In genomic region chr13:34993595-34993982, GRCm38 (mm10) we compare ENCODE assay signal across 8 mouse cellular contexts. TPM values are rescaled to one million over a fixed set of nuclear protein-coding genes. Genes with fewer than 3 reads are reported as not detected.
DNase-seq lines count a peak whose midpoint lies in the region; ATAC-seq and TF ChIP-seq lines count a peak whose summit lies in the region.

No protein-coding gene starts in this region.

- no peaks in the 10 kb centered on the region for H3K27me3 ChIP-seq in kidney, adult 2 months (replicated peaks; ENCODE audit: control insufficient read depth, insufficient read depth, low read length)
- H3K27me3 ChIP-seq in MEL (ENCODE audit: control insufficient read depth in 1 of 2, insufficient read depth in 2 of 2, low read length in 2 of 2) = no peaks in the 10 kb centered on the region
- H3K27me3 ChIP-seq in limb, embryonic 14.5 days (ENCODE audit: control insufficient read depth, insufficient read depth, low read length) = no peaks in the 10 kb centered on the region
- no peaks in the 10 kb centered on the region for H3K27me3 ChIP-seq in stomach, embryonic 16.5 days (ENCODE audit: control insufficient read depth, insufficient read depth, low read length)

- TF ChIP-seq EP300 in MEL (IDR thresholded peaks at IDR 0.05; ENCODE audit: low read depth in 1 of 2, low read length in 2 of 2) = no peak

- peak overlapping the region; percentile 75 for H3K4me3 ChIP-seq in kidney, adult 2 months (ENCODE audit: insufficient read depth, low read depth, low read length)
- H3K4me3 ChIP-seq in MEL (ENCODE audit: control insufficient read depth in 1 of 2, insufficient read depth in 1 of 2, low read depth in 2 of 2, low read length in 2 of 2) = peak overlapping the region; percentile 68 to 92
- H3K4me3 ChIP-seq in limb, embryonic 14.5 days (replicated peaks; ENCODE audit: low read length) = peak overlapping the region; percentile 67
- peak overlapping the region; percentile 53 for H3K4me3 ChIP-seq in stomach, embryonic 16.5 days (replicated peaks; ENCODE audit: low read length)

- TF ChIP-seq POLR2A in kidney, adult 2 months (IDR thresholded peaks at IDR 0.05; ENCODE audit: low read depth, low read length) = no peak
- TF ChIP-seq POLR2A in MEL (IDR thresholded peaks at IDR 0.05; ENCODE audit: control insufficient read depth in 1 of 2, insufficient read depth in 1 of 2, low read depth in 1 of 2, low read length in 2 of 2, poor library complexity in 1 of 2) = no peak
- TF ChIP-seq POLR2A in limb, embryonic 14.5 days (IDR thresholded peaks at IDR 0.05; ENCODE audit: borderline replicate concordance, extremely low read depth, insufficient read depth, insufficient read length) = no peak

- no peak for TF ChIP-seq RAD21 in MEL (IDR thresholded peaks at IDR 0.05; ENCODE audit: low read depth, low read length)

- ATAC-seq in limb, embryonic 14.5 days (ENCODE audit: low FRiP score, low read depth) = peak; percentile 46
- ATAC-seq in stomach, embryonic 16.5 days (ENCODE audit: insufficient read depth, low FRiP score) = peak; percentile 52

- DNase-seq in kidney, adult 2 months = no peak
- no peak for DNase-seq in kidney, postnatal 4 days
- no peak for DNase-seq in MEL (ENCODE audit: low read depth, low spot score)
- DNase-seq in fibroblast of lung, adult 2 months (ENCODE audit: low read depth) = peak; percentile 21
- DNase-seq in limb, embryonic 14.5 days (ENCODE audit: low spot score) = peak; percentile 30
- DNase-seq in spleen, postnatal 14 days (ENCODE audit: low spot score in 2 of 2) = no peak
- no peak for DNase-seq in kidney, adult 9 months

- no peaks in the 10 kb centered on the region for H3K9me3 ChIP-seq in MEL (replicated peaks; ENCODE audit: insufficient read depth, low read length)
- H3K9me3 ChIP-seq in limb, embryonic 14.5 days (ENCODE audit: control insufficient read depth, low read length) = no peaks in the 10 kb centered on the region
- 0 out of 2 replicates have a peak, but pooled peaks cover under 1% of the 10 kb centered on the region for H3K9me3 ChIP-seq in stomach, embryonic 16.5 days (replicated peaks; ENCODE audit: control insufficient read depth, low read length)

- H3K36me3 ChIP-seq in kidney, adult 2 months (ENCODE audit: control insufficient read depth, insufficient read depth, low read length) = peaks cover 4% of the 10 kb centered on the region
- peaks cover 0 to 35% of the 10 kb centered on the region in 2 experiments; a peak in 2 of 4 replicates for H3K36me3 ChIP-seq in MEL (ENCODE audit: control insufficient read depth in 1 of 2, insufficient read depth in 2 of 2, low read length in 2 of 2)
- H3K36me3 ChIP-seq in limb, embryonic 14.5 days (ENCODE audit: control insufficient read depth, insufficient read depth, low read length) = peaks cover 18% of the 10 kb centered on the region
- H3K36me3 ChIP-seq in stomach, embryonic 16.5 days (ENCODE audit: control insufficient read depth, insufficient read depth, low read length) = peaks cover 3% of the 10 kb centered on the region; the same call in 1 of the 2 replicates

- H3K79me2 ChIP-seq in MEL (ENCODE audit: control insufficient read depth, insufficient read depth, low read length, poor library complexity) = peaks cover 4% of the 10 kb centered on the region

- WGBS in kidney, adult 2 months = under 1% methylated on average over 22 of the region's 22 CpGs
- 1% methylated on average over 22 of the region's 22 CpGs for WGBS in limb, embryonic 14.5 days
- WGBS in stomach, embryonic 16.5 days = under 1% methylated on average over 22 of the region's 22 CpGs

- H3K4me1 ChIP-seq in kidney, adult 2 months (ENCODE audit: control insufficient read depth, insufficient read depth, low read length) = peaks cover 25% of the 10 kb centered on the region
- peaks cover 17 to 20% of the 10 kb centered on the region in 2 experiments for H3K4me1 ChIP-seq in MEL (ENCODE audit: control insufficient read depth in 1 of 2, insufficient read depth in 2 of 2, low read length in 2 of 2)
- peaks cover 14% of the 10 kb centered on the region for H3K4me1 ChIP-seq in limb, embryonic 14.5 days (ENCODE audit: control insufficient read depth, insufficient read depth, low read length)
- peaks cover 6% of the 10 kb centered on the region for H3K4me1 ChIP-seq in stomach, embryonic 16.5 days (ENCODE audit: control insufficient read depth, insufficient read depth, low read length)

- peak overlapping the region; percentile 68 for H3K4me2 ChIP-seq in limb, embryonic 14.5 days (replicated peaks; ENCODE audit: low read depth, low read length, severe bottlenecking)
- H3K4me2 ChIP-seq in stomach, embryonic 16.5 days (ENCODE audit: low read depth, low read length) = peak overlapping the region; percentile 56

- H3K9ac ChIP-seq in MEL (ENCODE audit: control insufficient read depth, low read depth, low read length, poor library complexity, severe bottlenecking) = peak overlapping the region; percentile 91
- H3K9ac ChIP-seq in limb, embryonic 14.5 days (ENCODE audit: low read depth, low read length, severe bottlenecking) = peak overlapping the region; percentile 89
- H3K9ac ChIP-seq in stomach, embryonic 16.5 days (ENCODE audit: low read length) = peak overlapping the region; percentile 81

- no peak for TF ChIP-seq CTCF in kidney, adult 2 months (conservative IDR thresholded peaks at IDR 0.05; ENCODE audit: insufficient read depth, insufficient read length, low read depth, low read length)
- TF ChIP-seq CTCF in MEL (IDR thresholded peaks at IDR 0.05 in 2 of 3, conservative IDR thresholded peaks at IDR 0.05 in 1 of 3; ENCODE audit: control insufficient read depth in 1 of 3, insufficient read depth in 1 of 3, low read depth in 2 of 3, low read length in 3 of 3, poor library complexity in 1 of 3, severe bottlenecking in 1 of 3) = no peak

- H3K27ac ChIP-seq in kidney, adult 2 months (ENCODE audit: insufficient read depth, low read depth, low read length) = peak overlapping the region; percentile 86
- H3K27ac ChIP-seq in MEL (ENCODE audit: control insufficient read depth, low read depth, low read length) = peak overlapping the region; percentile 71
- peak overlapping the region; percentile 87 for H3K27ac ChIP-seq in limb, embryonic 14.5 days (replicated peaks; ENCODE audit: low read depth, low read length)
- H3K27ac ChIP-seq in stomach, embryonic 16.5 days (ENCODE audit: low read length) = peak overlapping the region; percentile 76

TF ChIP-seq in MEL, 35 proteins besides CTCF, POLR2A, EP300 and RAD21:
- peak; percentile 59; the same call in 1 of the 2 replicates for TF ChIP-seq SIN3A (IDR thresholded peaks at IDR 0.05; ENCODE audit: low read length)
- TF ChIP-seq BHLHE40 (IDR thresholded peaks at IDR 0.05; ENCODE audit: borderline replicate concordance, low read depth, low read length) = no peak
- no peak for TF ChIP-seq NELFE (IDR thresholded peaks at IDR 0.05; ENCODE audit: low read depth, low read length)
TF ChIP-seq in MEL: peak in this region for 1.

RNA-seq across cellular contexts. Expression of gene Eci3, which starts 30.0 kb away (rescaled TPM):
- 106 and 129 TPM in 2 replicates for polyA plus RNA-seq in kidney, adult 2 months (2012; rRNA removed)
- 0.35 TPM in 1 of 2 replicates, not detected in the other for total RNA-seq in MEL (2012; rRNA removed)
- polyA plus RNA-seq in MEL (2012; ENCODE audit: insufficient read depth in 1 of 2, insufficient read length in 2 of 2, low read depth in 1 of 2, low replicate concordance in 2 of 2, missing spikeins in 1 of 2) = under 1 TPM in 1 of 2 experiments, not detected in 1; 0.93 TPM
- polyA plus RNA-seq in limb, embryonic 14.5 days (2012; rRNA removed) = 0.78 and 0.94 TPM in 2 replicates
- polyA plus RNA-seq in limb, embryonic 14.5 days (2014; fragmentation: Nextera tagmentation; extraction: Ambion mirVana) = 1.2 TPM in 2 replicates
- 1.3 and 1.5 TPM in 2 replicates for polyA plus RNA-seq in stomach, embryonic 16.5 days (2015; fragmentation: Nextera tagmentation; extraction: Ambion mirVana)

RNA-seq across cellular contexts. Expression of gene Eci2, which starts 33.3 kb away (rescaled TPM):
- polyA plus RNA-seq in kidney, adult 2 months (2012; rRNA removed) = 76.2 and 82.5 TPM in 2 replicates
- 70.2 and 74.8 TPM in 2 replicates for total RNA-seq in MEL (2012; rRNA removed)
- polyA plus RNA-seq in MEL (2012; ENCODE audit: insufficient read depth in 1 of 2, insufficient read length in 2 of 2, low read depth in 1 of 2, low replicate concordance in 2 of 2, missing spikeins in 1 of 2) = 10 to 100 TPM in 1 of 2 experiments, not detected in 1; 81.1 TPM
- 105 and 112 TPM in 2 replicates for polyA plus RNA-seq in limb, embryonic 14.5 days (2012; rRNA removed)
- 152 and 161 TPM in 2 replicates for polyA plus RNA-seq in limb, embryonic 14.5 days (2014; fragmentation: Nextera tagmentation; extraction: Ambion mirVana)
- 128 and 139 TPM in 2 replicates for polyA plus RNA-seq in stomach, embryonic 16.5 days (2015; fragmentation: Nextera tagmentation; extraction: Ambion mirVana)

Comparison
In these comparisons a context has a peak if more than half of its experiments do, and no peak if none do; other contexts are left out.
1. DNase-seq: peak in fibroblast of lung, adult 2 months (single experiment) and limb, embryonic 14.5 days (single experiment); none in kidney, adult 2 months (single experiment), kidney, postnatal 4 days (0 of 2), MEL (single experiment), spleen, postnatal 14 days (0 of 2) and kidney, adult 9 months (single experiment).
2. RNA of gene Eci3, which starts 30.0 kb away (polyA plus RNA-seq): 106 to 129 TPM in kidney, adult 2 months; 1.3 to 1.5 TPM in stomach, embryonic 16.5 days, 0.78 to 1.2 TPM in limb, embryonic 14.5 days and 0.93 TPM in MEL; every median in the first group is over 10 times any median in the second.
3. Peak in every context shown above with its lines, with median percentiles within 50 percentile points of each other: H3K27ac ChIP-seq, H3K4me3 ChIP-seq and H3K9ac ChIP-seq.